Mouse (Mus musculus) MEL (cell line): ENCODE measurements around the gene Tex2.

ENCODE experiments used
- CTCF ChIP-seq, 3 experiments: IDR thresholded peaks in 2 of 3; conservative IDR thresholded peaks in 1 of 3; 2 replicates each; pipeline ENCODE4 v1.5.1; 2011 to 2012; ENCODE audit warnings: low read length in 3 of 3, low read depth in 2 of 3, mild to moderate bottlenecking in 2 of 3, improper control_type of control experiment in 1 of 3, inconsistent platforms in 1 of 3, mixed read lengths in 1 of 3, moderate library complexity in 1 of 3; ENCODE audit not compliant: control insufficient read depth in 1 of 3, insufficient read depth in 1 of 3, poor library complexity in 1 of 3, severe bottlenecking in 1 of 3
- GABPA ChIP-seq: IDR thresholded peaks from 2 replicates; pipeline ENCODE4 v1.6.1; 2012; ENCODE audit warnings: low read depth, mild to moderate bottlenecking, inconsistent platforms, low read length, improper control_type of control experiment, moderate library complexity
- GATA1 ChIP-seq: IDR thresholded peaks from 2 replicates; pipeline ENCODE4 v1.6.1; 2011; ENCODE audit warnings: low read depth, low read length, improper control_type of control experiment
- JUND ChIP-seq: IDR thresholded peaks from 2 replicates; pipeline ENCODE4 v1.6.1; 2011; ENCODE audit warnings: low read depth, mild to moderate bottlenecking, improper control_type of control experiment, low read length
- MAX ChIP-seq: IDR thresholded peaks from 2 replicates; pipeline ENCODE4 v1.6.1; 2011; ENCODE audit warnings: low read length, improper control_type of control experiment
- POLR2A ChIP-seq, 2 experiments: IDR thresholded peaks; 2 replicates each; pipeline ENCODE4 v1.6.1; 2011 to 2012; ENCODE audit warnings: low read length in 2 of 2, mild to moderate bottlenecking in 2 of 2, control low read depth in 1 of 2, improper control_type of control experiment in 1 of 2, low read depth in 1 of 2, moderate library complexity in 1 of 2; ENCODE audit not compliant: control insufficient read depth in 1 of 2, insufficient read depth in 1 of 2, poor library complexity in 1 of 2
- TAL1 ChIP-seq: IDR thresholded peaks from 2 replicates; pipeline ENCODE4 v1.6.1; 2012; ENCODE audit warnings: mild to moderate bottlenecking, inconsistent platforms, low read length, moderate library complexity, mixed read lengths
- USF1 ChIP-seq: IDR thresholded peaks from 2 replicates; pipeline ENCODE4 v1.6.1; 2014; ENCODE audit warnings: low read depth, mild to moderate bottlenecking, inconsistent platforms, low read length, improper control_type of control experiment, moderate library complexity
- ZC3H11A ChIP-seq: IDR thresholded peaks from 2 replicates; pipeline ENCODE4 v1.6.1; 2012; ENCODE audit warnings: low read depth, mild to moderate bottlenecking, inconsistent platforms, low read length, improper control_type of control experiment
- ZKSCAN1 ChIP-seq: IDR thresholded peaks from 2 replicates; pipeline ENCODE4 v1.6.1; 2012; ENCODE audit warnings: low read depth, mild to moderate bottlenecking, inconsistent platforms, low read length, improper control_type of control experiment, moderate library complexity

DNA sequence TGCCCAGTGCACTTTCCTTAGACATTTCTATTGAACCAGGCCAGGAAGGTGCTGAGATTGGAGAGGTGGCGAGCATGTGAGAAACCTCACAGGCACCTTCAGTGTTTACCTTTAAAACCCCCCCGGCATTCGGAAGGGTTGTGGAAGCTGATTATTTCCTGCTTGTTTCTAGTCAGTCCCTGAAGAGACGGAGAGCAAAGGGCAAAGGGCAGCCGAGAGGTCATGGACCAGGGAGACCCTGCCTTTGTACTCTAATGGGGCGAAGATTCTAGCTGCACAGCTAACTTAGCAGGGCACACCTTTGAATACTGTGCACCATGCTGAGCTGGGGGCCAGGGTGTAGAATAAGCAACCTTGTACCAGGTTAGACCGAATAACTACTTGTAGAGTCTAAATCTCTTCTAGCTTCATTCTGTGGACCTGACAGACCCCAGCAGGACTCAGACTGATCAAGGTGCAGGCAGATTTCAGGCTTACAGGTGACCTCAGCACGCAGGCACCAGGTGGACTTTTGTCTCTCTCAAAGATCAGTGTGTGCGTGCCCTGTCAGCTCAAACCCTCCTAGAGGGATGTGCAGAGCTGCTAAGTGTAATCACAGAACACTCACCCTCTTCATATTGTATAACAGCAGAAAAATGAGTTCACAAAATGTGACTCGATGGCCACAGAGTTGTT is 85.9 kb downstream of the Tex2 start:
- TF ChIP-seq POLR2A (IDR thresholded peaks at IDR 0.05; ENCODE audit: control insufficient read depth in 1 of 2, insufficient read depth in 1 of 2, low read depth in 1 of 2, low read length in 2 of 2, poor library complexity in 1 of 2), result no peak
- no peak for TF ChIP-seq GATA1
- TF ChIP-seq JUND, result no peak
- TF ChIP-seq CTCF (IDR thresholded peaks at IDR 0.05 in 2 of 3, conservative IDR thresholded peaks at IDR 0.05 in 1 of 3; ENCODE audit: control insufficient read depth in 1 of 3, insufficient read depth in 1 of 3, low read depth in 2 of 3, low read length in 3 of 3, poor library complexity in 1 of 3, severe bottlenecking in 1 of 3), result no peak
- TF ChIP-seq ZC3H11A, result no peak
- TF ChIP-seq TAL1, result no peak
- TF ChIP-seq USF1, result no peak
- no peak for TF ChIP-seq GABPA
- no peak for TF ChIP-seq ZKSCAN1
- no peak for TF ChIP-seq MAX
